In genomic region chr16:87245933-87246791, GRCm38 (mm10) we compare ENCODE assay signal across 8 mouse cellular contexts.
DNase-seq lines count a peak whose midpoint lies in the region; ATAC-seq and TF ChIP-seq lines count a peak whose summit lies in the region.

No protein-coding gene starts in this region.

- no peaks in the 10 kb centered on the region for H3K9me3 ChIP-seq in CH12.LX (replicated peaks; ENCODE audit: low read length)
- H3K9me3 ChIP-seq in forebrain, embryonic 13.5 days (replicated peaks): no peaks in the 10 kb centered on the region
- no peaks in the 10 kb centered on the region for H3K9me3 ChIP-seq in heart, embryonic 16.5 days (replicated peaks; ENCODE audit: control insufficient read depth, low read length)

- peak overlapping the region; percentile 81 for H3K4me2 ChIP-seq in CH12.LX (ENCODE audit: insufficient read depth, low read depth, poor library complexity, severe bottlenecking)
- no peak overlapping the region for H3K4me2 ChIP-seq in forebrain, embryonic 13.5 days
- H3K4me2 ChIP-seq in heart, embryonic 16.5 days (ENCODE audit: low read depth, low read length): peak overlapping the region; percentile 54

- DNase-seq in CH12.LX (ENCODE audit: extremely low read depth) (peak; percentile 72), adipocyte (ENCODE audit: low spot score) (peak; percentile 78)
- DNase-seq in kidney, postnatal 36 days: peak; percentile 73 to 85
- DNase-seq in lung, postnatal 4 days: peak; percentile 76 to 78
- DNase-seq in thymus, postnatal 0 days (ENCODE audit: low spot score): no peak

- H3K9ac ChIP-seq in CH12.LX (ENCODE audit: insufficient read depth, low read depth): 0 out of 2 replicates have a peak overlapping the region, but pooled peaks have one; percentile 5
- H3K9ac ChIP-seq in forebrain, embryonic 13.5 days: no peak overlapping the region
- peak overlapping the region; percentile 68 for H3K9ac ChIP-seq in heart, embryonic 16.5 days (ENCODE audit: low read length)

- WGBS in forebrain, embryonic 13.5 days: 67% methylated on average over 26 of the region's 26 CpGs
- 27% methylated on average over 26 of the region's 26 CpGs for WGBS in heart, embryonic 16.5 days

- H3K27me3 ChIP-seq in CH12.LX (replicated peaks): no peaks in the 10 kb centered on the region
- H3K27me3 ChIP-seq in forebrain, embryonic 13.5 days: no peaks in the 10 kb centered on the region
- H3K27me3 ChIP-seq in heart, embryonic 16.5 days (ENCODE audit: control insufficient read depth, insufficient read depth, low read length): no peaks in the 10 kb centered on the region
- H3K27me3 ChIP-seq in testis, adult 2 months (ENCODE audit: control insufficient read depth, insufficient read depth, low read length): no peaks in the 10 kb centered on the region

- TF ChIP-seq EP300 in CH12.LX (IDR thresholded peaks at IDR 0.05; ENCODE audit: low read length): no peak

- H3K4me3 ChIP-seq in CH12.LX (replicated peaks in 1 of 3; ENCODE audit: low read depth in 2 of 3, low read length in 2 of 3, poor library complexity in 1 of 3): no peak overlapping the region
- no peak overlapping the region for H3K4me3 ChIP-seq in forebrain, embryonic 13.5 days
- H3K4me3 ChIP-seq in heart, embryonic 16.5 days (ENCODE audit: low read length): peak overlapping the region; percentile 46
- H3K4me3 ChIP-seq in testis, adult 2 months (ENCODE audit: control insufficient read depth, low read depth, low read length): peak overlapping the region; percentile 4; the same call in 1 of the 2 replicates

- H3K27ac ChIP-seq in CH12.LX (ENCODE audit: insufficient read depth, low read depth): no peak overlapping the region
- no peak overlapping the region for H3K27ac ChIP-seq in forebrain, embryonic 13.5 days
- H3K27ac ChIP-seq in heart, embryonic 16.5 days (ENCODE audit: low read length): peak overlapping the region; percentile 77
- no peak overlapping the region for H3K27ac ChIP-seq in testis, adult 2 months (ENCODE audit: control insufficient read depth, insufficient read depth, low read depth, low read length)

- dilution Hi-C loops in CH12.LX (cut with MboI; ENCODE audit: extremely low pct_ligation_motif_present, extremely low pct_unique_long_range_greater_than_20kb, low sequenced_read_pairs): no loop called here

- no peaks in the 10 kb centered on the region for H3K36me3 ChIP-seq in CH12.LX (replicated peaks in 1 of 2; ENCODE audit: control insufficient read depth in 1 of 2, insufficient read depth in 1 of 2, low read length in 1 of 2)
- no peaks in the 10 kb centered on the region for H3K36me3 ChIP-seq in forebrain, embryonic 13.5 days (ENCODE audit: poor library complexity, severe bottlenecking)
- H3K36me3 ChIP-seq in heart, embryonic 16.5 days (ENCODE audit: control insufficient read depth, insufficient read depth): no peaks in the 10 kb centered on the region
- H3K36me3 ChIP-seq in testis, adult 2 months (ENCODE audit: control insufficient read depth, insufficient read depth, low read length): no peaks in the 10 kb centered on the region

- no peak for TF ChIP-seq POLR2A in CH12.LX (IDR thresholded peaks at IDR 0.05; ENCODE audit: low read depth, low read length)
- no peak for TF ChIP-seq POLR2A in testis, adult 2 months (IDR thresholded peaks at IDR 0.05; ENCODE audit: control insufficient read depth, low read depth, low read length)

- ATAC-seq in forebrain, embryonic 13.5 days: peak; percentile 60
- peak; percentile 86 for ATAC-seq in heart, embryonic 16.5 days (replicated peaks; ENCODE audit: extremely low read depth, insufficient read depth, low FRiP score)

- H3K79me2 ChIP-seq in CH12.LX (replicated peaks; ENCODE audit: control insufficient read depth, extremely low read depth, insufficient read depth, poor library complexity, severe bottlenecking): no peaks in the 10 kb centered on the region

- in situ Hi-C loops in CH12.LX (cut with MboI; ENCODE audit: low pct_ligation_motif_present, low pct_unique_long_range_greater_than_20kb, low sequenced_read_pairs): loop anchor here (25.0 kb wide), 5 partner anchors 109 to 834 kb away; no protein-coding TSS in a partner anchor

- peak; percentile 50 to 94; a peak in 3 of 4 replicates for TF ChIP-seq CTCF in CH12.LX (conservative IDR thresholded peaks at IDR 0.05 in 1 of 2, IDR thresholded peaks at IDR 0.05 in 1 of 2; ENCODE audit: low read depth in 2 of 2, low read length in 2 of 2)
- TF ChIP-seq CTCF in testis, adult 2 months (IDR thresholded peaks at IDR 0.05; ENCODE audit: control insufficient read depth, insufficient read depth, insufficient replicate concordance, low read depth, low read length): peak; percentile 63; the same call in 1 of the 2 replicates

- TF ChIP-seq RAD21 in CH12.LX (IDR thresholded peaks at IDR 0.05; ENCODE audit: low read depth, low read length): no peak; the same call in none of the 2 replicates

- H3K4me1 ChIP-seq in CH12.LX (ENCODE audit: control insufficient read depth in 1 of 2, insufficient read depth in 2 of 2): peaks cover 0 to 11% of the 10 kb centered on the region in 2 experiments; a peak in 1 of 4 replicates
- H3K4me1 ChIP-seq in forebrain, embryonic 13.5 days: no peaks in the 10 kb centered on the region
- peaks cover 18% of the 10 kb centered on the region for H3K4me1 ChIP-seq in heart, embryonic 16.5 days (ENCODE audit: control insufficient read depth, insufficient read depth, low read length)
- H3K4me1 ChIP-seq in testis, adult 2 months (ENCODE audit: control insufficient read depth, insufficient read depth, low read length): peaks cover 4% of the 10 kb centered on the region

TF ChIP-seq in CH12.LX, 34 proteins besides CTCF, POLR2A, EP300 and RAD21:
- TF ChIP-seq NELFE (IDR thresholded peaks at IDR 0.05; ENCODE audit: low read depth, low read length) (no peak; the same call in 1 of the 2 replicates), MEF2A (IDR thresholded peaks at IDR 0.05; ENCODE audit: borderline replicate concordance, low read depth, low read length) (0 out of 2 replicates have a peak, but pooled peaks have one; percentile 25), NRF1 (IDR thresholded peaks at IDR 0.05; ENCODE audit: low read depth, low read length) (0 out of 2 replicates have a peak, but pooled peaks have one; percentile 17), SIN3A (IDR thresholded peaks at IDR 0.05; ENCODE audit: low read length) (no peak), TBP (conservative IDR thresholded peaks at IDR 0.05; ENCODE audit: low read depth, low read length) (no peak), ZNF384 (IDR thresholded peaks at IDR 0.05; ENCODE audit: low read depth, low read length) (peak; percentile 78), ZKSCAN1 (IDR thresholded peaks at IDR 0.05; ENCODE audit: borderline replicate concordance, low read depth, low read length) (peak; percentile 94), RCOR1 (conservative IDR thresholded peaks at IDR 0.05; ENCODE audit: low read depth, low read length) (no peak), USF1 (IDR thresholded peaks at IDR 0.05; ENCODE audit: low read depth, low read length) (no peak), UBTF (IDR thresholded peaks at IDR 0.05; ENCODE audit: low read depth, low read length) (no peak), TCF12 (IDR thresholded peaks at IDR 0.05; ENCODE audit: low read depth, low read length) (0 out of 2 replicates have a peak, but pooled peaks have one; percentile 15), GABPA (IDR thresholded peaks at IDR 0.05; ENCODE audit: insufficient replicate concordance, low read depth, low read length) (no peak), MAZ (IDR thresholded peaks at IDR 0.05; ENCODE audit: low read depth, low read length) (no peak), PAX5 (IDR thresholded peaks at IDR 0.05; ENCODE audit: low read length) (no peak), CHD2 (IDR thresholded peaks at IDR 0.05; ENCODE audit: low read length) (no peak), CHD1 (IDR thresholded peaks at IDR 0.05; ENCODE audit: low read depth, low read length) (no peak), MAFK (IDR thresholded peaks at IDR 0.05; ENCODE audit: insufficient replicate concordance, low read length) (no peak), MAX (IDR thresholded peaks at IDR 0.05; ENCODE audit: low read length) (no peak), HCFC1 (IDR thresholded peaks at IDR 0.05; ENCODE audit: low read depth, low read length) (no peak), USF2 (conservative IDR thresholded peaks at IDR 0.05; ENCODE audit: low read depth, low read length) (no peak), POLR2AphosphoS2 (IDR thresholded peaks at IDR 0.05; ENCODE audit: low read depth, low read length) (no peak), BHLHE40 (IDR thresholded peaks at IDR 0.05; ENCODE audit: low read depth, low read length) (peak; percentile 43; the same call in 1 of the 2 replicates), E2F4 (IDR thresholded peaks at IDR 0.05; ENCODE audit: insufficient replicate concordance, low read depth, low read length) (no peak), IRF4 (IDR thresholded peaks at IDR 0.05; ENCODE audit: low read depth, low read length) (peak; percentile 58), ZC3H11A (IDR thresholded peaks at IDR 0.05; ENCODE audit: low read depth, low read length) (peak; percentile 85), JUND (conservative IDR thresholded peaks at IDR 0.05; ENCODE audit: low read depth, low read length) (no peak), ETS1 (conservative IDR thresholded peaks at IDR 0.05; ENCODE audit: low read depth, low read length) (no peak), ZMIZ1 (IDR thresholded peaks at IDR 0.05; ENCODE audit: low read depth, low read length) (no peak), MXI1 (IDR thresholded peaks at IDR 0.05; ENCODE audit: low read depth, low read length) (no peak), ELF1 (IDR thresholded peaks at IDR 0.05; ENCODE audit: low read depth, low read length) (no peak), SMC3 (IDR thresholded peaks at IDR 0.05; ENCODE audit: low read depth, low read length) (peak; percentile 94), JUN (IDR thresholded peaks at IDR 0.05; ENCODE audit: insufficient read depth, low read depth, low read length) (no peak), KAT2A (IDR thresholded peaks at IDR 0.05; ENCODE audit: insufficient replicate concordance, low read length) (no peak), MYC (IDR thresholded peaks at IDR 0.05; ENCODE audit: low read depth, low read length) (no peak)

Comparison
In these comparisons a context has a peak if more than half of its experiments do, and no peak if none do; other contexts are left out.
1. H3K4me3 ChIP-seq: peak in heart, embryonic 16.5 days (single experiment) and testis, adult 2 months (single experiment); none in CH12.LX (0 of 3) and forebrain, embryonic 13.5 days (single experiment).